Mouse (Mus musculus): ENCODE results near the gene Polr1d.

Polr1d gene

DNA sequence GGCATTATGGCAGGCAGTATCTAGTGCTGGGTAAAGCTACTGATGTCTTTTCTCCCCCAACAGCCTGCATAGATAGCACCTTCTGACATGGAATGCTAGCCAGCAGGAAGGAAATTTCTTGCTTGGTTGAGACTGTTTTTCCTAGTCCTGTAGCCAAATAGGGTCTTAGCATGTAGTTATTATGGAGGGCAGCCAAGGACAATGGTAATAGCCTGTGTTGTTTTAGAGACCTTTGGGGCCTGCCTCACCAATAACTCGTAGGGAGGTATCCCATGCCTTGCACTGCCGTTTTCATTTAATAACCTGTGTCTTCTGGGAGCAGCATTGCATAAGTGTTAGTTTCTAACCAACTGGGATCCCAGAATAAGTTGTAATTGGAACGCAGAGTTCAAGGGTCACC is 13.0 kb downstream of the Polr1d start:
- DNase-seq (ENCODE audit: low spot score): no peak

DNA sequence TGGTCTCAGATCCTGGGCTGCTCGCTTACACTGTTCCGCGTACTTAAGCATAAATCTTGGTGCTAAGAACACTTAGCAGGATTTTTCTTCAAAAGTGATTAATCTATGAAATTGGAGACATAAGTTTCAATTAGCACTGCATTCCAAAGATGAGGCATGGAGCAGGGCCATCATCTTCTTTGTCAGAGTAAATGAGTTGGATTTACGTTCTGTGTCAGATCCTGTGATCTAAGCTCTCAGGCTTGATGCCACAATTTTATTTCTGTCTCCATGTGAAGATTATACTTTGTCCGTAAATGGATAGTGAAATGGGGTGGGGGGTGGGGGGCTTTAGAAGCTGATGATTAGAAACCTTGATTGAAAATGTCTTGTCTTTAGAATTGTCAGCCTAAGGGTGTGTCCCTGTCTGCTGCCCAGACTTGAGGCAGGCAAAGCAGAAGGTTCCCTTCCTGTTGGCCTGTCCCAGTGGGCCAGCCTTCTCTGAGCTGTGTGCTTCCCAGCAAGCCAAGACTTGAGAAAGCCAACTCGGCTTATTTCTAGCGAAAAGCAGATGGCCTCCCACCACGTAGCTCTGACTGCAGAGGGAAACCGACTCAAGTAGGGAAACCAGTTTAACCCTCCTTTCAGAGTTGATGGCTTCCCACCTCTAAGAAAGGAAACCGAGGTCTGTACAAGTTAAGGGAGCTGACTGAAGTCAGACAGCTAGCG is 13.6 kb downstream of the Polr1d start:
- DNase-seq (ENCODE audit: low spot score): no peak

DNA sequence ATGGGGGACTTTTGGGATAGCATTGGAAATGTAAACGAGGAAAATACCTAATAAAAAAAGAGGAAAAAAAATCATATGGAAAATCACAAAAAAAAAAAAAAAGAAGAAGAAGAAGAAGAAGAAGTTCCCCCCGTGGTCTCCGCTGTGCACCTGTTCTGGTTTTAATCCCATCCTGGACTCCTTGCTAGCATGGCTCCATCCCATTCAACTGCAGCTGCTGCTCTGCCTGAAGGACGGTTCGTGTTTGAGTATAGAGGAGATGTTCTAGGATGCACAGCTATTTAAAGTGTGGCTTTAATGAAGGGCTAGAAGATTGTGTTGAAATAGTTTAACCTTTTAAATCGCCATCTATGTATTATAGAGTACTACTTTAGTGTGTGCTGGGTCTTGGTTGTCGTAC is 15.6 kb downstream of the Polr1d start:
- no peak for DNase-seq (ENCODE audit: low spot score)

DNA sequence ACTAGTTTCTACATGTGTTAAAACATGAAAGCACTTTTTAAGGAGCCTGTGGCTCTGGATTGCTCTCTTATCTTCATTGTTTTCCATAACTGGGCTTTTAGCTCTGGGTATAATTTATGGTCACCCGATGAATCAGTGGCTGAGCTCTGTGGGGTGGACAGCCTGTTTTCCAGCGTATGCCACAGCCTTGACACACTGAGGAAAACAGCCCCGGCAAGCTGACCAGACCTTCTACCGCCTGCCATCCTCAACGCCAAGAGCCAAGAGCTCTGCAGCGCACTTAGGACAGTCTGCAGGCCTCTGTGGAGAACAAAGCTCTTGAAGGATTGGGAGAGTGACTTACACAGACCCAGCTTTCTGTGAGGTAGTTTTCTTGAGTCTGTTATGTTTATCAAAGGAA is 17.4 kb downstream of the Polr1d start:
- DNase-seq (ENCODE audit: low spot score): no peak

DNA sequence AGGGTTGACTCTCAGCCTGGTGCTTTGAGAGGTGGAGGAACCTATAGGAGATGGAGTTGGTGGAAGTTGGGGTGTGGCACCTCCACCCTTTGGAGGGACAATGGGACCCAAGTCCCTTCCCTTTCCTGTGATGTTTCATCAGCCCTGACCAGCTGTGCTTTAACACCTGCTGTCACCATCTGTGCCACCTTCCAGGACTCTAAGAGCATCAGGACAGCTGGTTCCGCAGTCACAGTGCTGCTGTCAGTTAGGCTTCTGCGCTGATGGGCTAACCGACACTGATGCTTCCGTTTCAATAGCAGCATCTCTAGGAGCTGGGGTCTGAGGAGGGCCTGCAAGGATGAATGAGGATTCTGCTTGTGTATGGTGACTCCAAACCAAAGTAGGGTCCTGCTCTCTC is 19.7 kb downstream of the Polr1d start:
- DNase-seq (ENCODE audit: low spot score): no peak

DNA sequence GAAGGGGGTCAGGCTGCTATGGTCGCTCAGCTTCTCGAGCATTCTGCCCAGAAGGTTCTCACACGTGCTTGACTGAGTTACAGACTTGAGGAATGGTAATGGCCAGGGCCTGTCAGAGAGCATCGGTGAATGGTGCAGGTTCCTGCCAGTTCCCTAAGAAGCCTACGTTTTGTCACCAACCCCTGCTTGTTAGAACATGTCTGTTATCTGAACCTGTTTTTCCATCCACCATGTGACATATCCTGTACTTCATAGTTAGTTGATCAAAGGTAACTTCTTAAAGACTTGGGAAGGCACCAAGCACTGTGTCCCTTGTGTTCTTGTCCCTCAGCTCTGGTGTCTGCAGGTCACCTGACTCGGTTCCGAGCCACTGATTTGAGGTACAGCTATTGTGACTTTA is 21.8 kb downstream of the Polr1d start:
- peak; percentile 42 for DNase-seq (ENCODE audit: low spot score)

DNA sequence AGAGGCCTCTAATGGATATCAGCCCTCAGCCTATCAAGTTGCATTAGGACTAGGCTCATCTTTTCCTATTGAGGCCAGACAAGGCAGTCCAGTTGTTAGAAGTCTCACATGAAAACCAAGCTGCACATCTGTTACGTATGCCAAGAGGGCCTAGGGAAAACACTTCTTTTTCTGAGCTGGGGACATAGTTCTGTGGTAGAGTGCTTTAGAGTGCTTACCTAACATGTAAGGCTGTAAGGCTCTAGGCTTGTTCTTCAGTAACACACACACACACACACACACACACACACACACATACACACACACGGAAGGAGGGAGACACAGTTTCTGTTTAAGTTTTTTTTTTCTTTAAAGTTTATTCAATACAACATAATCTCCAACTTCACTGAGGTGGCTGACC is 23.3 kb downstream of the Polr1d start:
- no peak for DNase-seq (ENCODE audit: low spot score)

DNA sequence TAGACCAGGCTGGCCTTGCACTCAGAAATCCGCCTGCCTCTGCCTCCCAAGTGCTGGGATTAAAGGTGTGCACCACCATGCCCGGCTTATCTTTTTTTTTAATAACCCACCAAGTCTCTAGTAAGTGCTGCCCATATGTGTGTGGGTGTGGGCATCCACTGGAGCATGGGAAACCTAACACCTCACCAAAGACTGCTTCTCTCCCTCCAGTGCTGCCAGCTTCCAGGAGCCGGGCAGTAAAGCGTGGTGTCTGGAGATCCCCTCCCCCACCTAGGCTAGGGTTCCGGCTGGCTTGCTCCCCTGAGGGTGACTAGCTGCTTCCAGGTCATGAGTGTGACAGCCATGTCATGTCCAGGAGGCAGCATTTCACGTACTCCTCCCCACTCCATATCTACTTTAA is 25.4 kb downstream of the Polr1d start:
- no peak for DNase-seq (ENCODE audit: low spot score)

DNA sequence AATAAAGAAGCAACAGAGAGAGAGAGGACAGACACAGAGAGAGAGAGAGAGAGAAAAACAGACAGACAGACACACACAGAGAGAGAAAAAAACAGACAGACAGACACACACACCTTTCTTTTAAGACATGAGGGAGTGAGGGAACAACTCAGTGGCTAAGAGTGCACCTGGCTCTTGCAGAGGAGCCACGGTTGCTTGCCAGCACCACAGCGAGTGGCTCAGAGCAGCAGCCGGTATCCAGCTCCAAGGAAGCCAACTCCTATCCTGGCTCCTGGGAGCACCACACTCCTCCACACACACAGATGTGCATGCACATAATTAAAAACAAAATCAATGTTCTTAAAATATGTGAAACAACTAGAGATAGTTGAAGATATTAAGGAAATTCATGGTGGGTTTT is 30.4 kb downstream of the Polr1d start:
- DNase-seq (ENCODE audit: low spot score): no peak

DNA sequence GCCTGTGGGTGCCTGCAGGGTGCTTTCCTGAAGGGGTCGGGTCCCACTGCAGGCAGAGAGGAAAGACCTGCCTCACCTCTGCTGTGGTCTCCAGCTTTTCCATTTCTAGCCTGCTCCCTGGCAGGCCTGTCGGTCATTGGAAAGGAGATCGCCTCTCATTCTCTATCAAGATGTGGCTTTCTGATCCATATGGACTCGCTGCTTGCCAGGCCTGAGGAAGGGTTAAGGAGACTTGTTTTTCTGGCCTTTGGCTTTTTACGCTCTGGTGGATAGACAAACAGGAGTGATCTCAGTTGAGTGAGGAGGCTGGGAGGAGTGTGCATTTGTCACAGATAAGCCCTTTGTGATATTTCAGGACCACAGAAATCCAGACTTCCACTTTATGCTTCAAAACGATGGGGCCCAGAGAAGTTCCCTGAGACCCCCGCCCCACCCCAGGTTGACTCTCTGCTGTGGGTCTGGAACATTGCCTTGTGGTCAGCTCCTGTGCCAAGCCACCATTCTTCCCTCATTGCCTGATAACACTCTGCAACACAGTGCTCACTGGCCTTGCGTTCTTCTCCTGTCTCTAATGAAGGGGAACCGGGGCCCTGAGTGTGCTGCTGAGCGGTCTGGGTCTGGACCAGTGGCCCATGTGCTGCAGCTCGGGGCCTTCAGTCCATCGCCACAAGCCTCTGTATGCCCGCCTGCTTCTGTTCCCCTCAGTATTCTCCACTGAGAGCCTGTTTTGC is 32.2 kb downstream of the Polr1d start:
- DNase-seq (ENCODE audit: low spot score): no peak

DNA sequence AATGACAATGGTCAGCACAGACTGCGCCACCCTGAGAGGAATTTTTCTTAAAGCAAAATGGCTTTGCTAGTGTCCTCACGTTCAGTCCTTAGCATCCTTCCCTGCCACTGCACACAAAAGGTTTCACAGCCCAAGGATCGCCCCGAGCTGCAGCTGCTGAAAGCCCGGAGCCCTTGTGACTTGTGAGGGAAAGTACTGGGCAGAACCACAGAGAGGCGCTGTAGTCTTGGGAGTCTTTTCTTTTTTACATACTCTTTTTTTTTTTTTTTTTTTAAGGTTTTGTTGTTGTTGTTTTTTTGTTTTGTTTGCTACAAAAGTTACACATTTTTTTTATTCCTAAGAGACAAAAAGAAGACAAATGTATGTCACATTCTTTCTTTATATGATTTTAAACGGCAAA is 37.9 kb downstream of the Polr1d start:
- no peak for DNase-seq (ENCODE audit: low spot score)

DNA sequence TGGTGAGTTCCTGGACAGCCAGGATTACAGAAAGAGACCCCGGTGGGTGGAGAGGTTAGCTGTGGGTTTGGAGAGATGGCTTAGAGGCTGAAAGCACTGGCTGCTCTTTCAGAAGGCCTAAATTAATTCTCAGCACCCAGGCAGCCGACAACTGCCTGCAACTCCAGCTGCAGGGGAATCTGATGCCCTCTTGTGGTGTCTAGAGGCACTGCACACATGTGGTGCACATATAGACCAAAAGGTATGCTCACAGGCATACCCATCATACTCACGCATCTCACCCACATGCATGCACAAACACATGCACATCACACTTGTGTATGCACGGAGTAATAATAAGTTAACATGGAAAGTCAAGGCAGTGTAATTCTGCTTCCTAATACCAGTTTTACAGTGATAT is 38.8 kb downstream of the Polr1d start:
- no peak for DNase-seq (ENCODE audit: low spot score)

DNA sequence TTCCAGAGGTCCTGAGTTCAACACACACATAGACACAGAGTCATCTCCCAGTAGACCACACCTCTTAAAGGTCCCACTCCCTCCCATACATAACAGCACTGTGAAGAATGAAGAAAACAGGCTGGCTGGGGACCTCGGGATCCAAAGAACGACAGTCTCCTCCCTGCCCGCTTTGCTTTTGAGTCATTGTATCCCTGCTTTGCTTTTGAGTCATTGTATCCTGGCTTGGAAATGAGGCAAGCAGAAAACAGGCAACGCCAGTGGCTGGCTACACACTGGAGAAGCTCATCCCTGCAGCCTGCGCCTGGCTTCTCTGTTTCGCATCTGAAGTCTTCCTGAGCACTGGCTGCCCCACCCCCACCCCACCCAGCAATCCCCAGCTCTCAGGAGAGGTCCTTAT is 40.2 kb downstream of the Polr1d start:
- DNase-seq (ENCODE audit: low spot score): no peak

DNA sequence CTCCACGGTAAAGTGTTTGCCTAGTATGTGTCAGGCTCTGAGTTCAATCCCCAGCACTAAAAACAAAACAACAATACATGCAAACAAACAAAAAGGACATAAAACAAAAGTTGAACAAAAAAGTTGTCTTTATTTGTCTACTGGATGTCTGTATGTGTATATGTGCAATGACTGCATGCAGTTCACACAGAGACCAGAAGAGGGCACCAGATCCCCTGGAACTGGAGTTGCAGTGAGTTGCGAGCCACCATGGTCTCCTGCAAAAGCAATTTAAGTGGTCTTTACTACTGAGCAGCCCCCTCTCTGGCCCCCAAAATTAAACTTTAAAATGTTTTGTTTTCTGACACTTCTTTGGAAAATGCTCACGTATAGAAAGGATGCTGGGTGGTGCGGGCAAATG is 44.3 kb downstream of the Polr1d start:
- DNase-seq (ENCODE audit: low spot score): no peak

DNA sequence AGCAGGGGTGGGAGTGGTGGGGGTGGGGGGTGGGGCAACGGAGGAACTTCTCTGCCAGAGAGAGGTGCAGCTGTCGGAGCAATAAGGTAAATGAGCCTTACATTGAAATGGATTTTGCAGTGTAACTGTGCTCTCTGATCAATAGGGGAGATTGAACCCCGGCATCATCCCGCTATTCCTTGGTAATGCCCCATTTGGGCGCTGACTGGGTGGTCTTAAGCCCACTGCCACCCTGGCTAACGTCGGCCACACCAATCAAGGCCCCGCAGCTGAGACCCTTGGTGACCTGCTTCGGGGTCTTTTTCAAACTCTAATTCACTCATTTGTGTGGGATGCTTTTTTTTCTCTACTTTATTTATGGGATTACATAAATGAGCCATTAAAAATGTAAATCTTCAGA is 47.9 kb downstream of the Polr1d start:
- DNase-seq (ENCODE audit: low spot score): no peak

DNA sequence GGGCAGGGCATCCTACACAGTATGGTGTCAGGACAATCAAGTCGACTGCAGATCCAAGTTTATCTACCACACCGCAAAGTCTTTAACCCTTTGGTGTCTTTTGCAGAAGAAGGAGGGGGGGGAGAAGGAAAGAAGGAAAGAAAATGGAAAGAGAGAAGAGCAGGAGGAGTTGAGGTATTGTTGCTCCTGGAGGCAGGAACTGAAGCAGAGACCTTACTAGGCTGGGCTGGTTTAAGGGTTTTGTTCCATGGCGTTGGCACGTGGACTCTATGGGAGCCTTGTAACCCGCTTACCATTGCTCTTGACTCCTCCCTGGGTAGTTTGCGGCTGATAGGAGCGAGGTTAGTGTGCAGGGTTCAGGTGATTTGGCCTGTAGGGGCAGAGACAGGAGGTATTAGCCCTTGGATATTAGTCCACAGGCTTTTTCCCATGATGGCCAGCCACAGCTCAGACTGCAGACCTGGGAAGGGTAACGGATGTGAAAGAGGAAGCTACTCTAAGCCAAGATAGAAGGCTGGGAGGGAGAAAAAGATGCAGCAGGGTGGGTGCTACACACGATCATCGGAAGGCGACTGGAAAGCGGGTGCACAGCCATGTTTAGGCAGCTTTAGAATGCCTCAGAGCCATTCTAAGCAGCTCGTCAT is 48.8 kb downstream of the Polr1d start:
- DNase-seq (ENCODE audit: low spot score): no peak

DNA sequence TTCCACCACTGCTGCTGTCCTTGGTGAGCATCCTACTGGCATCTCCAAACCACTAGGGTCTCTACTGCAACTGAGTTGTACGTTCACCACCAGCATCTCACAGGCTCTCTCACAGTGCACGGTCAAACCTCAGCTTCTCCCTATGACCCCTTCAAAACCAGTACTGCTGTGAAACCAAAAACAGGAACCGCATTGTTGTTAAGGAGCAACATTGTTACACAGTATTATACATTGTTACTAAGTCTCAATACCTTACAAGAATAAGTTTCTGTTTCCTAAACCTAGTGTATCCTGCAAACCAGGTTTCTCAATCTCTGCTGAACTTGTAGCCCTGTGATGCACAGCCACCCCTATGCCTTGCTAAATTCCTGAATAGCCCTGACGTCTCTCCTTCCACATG is 51.0 kb downstream of the Polr1d start:
- no peak for DNase-seq (ENCODE audit: low spot score)

DNA sequence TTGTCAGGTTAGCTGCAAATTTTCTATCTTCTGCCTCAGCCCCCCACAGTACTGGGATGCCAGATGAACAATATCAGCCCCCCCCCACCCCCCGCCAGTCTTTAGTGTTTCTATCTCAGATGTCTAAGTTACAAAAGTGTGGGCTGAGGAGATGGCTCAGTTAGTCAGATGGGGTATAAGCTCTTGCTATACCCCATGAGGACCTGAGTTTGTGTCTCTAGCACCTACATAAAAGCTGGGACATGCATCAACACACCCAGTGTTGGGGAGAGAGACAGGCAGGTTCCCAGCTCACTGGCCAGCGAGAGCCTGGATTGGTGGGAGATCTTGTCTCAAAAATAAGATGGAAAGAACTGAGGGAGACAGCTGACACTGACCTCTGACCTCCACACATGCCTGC is 52.6 kb downstream of the Polr1d start:
- no peak for DNase-seq (ENCODE audit: low spot score)

DNA sequence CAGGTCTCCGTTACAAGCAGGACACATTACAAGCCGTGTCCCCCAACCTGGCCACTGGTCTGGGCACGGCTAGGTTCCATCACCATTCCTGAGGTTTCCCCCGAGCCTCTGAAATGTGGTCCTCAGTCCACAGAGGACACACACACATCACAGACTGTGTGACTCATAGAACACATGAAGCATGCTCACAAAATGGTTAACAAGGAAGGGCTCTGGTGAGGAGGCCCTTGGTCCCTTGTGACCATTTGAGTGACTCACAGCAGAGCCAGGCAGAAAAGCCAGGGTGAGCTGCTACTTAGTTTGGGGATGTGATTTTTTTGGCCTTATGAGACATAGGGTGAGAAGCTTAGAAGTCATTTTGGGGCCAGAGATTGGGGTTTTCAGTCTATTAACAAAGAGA is 55.1 kb downstream of the Polr1d start:
- no peak for DNase-seq (ENCODE audit: low spot score)

DNA sequence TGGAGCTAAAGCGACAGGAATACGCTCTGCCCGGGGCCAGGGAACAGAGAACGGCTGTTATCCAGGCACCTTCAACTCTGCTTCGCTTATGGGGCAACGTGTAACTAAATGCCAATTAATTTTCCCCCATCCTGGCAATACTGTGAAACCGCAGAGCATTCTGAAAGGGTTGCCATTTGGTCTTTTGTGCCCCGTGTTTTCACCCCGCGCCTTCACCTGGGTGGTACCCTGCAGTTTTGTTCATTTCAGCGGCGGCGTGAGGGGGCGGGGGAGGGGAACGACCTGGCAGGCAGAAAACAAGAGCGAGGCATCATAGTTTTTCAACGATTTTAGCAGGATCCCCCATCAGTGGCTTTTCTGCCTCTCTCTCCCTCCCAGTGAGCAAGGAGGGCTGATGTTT is 56.8 kb downstream of the Polr1d start:
- no peak for DNase-seq (ENCODE audit: low spot score)

DNA sequence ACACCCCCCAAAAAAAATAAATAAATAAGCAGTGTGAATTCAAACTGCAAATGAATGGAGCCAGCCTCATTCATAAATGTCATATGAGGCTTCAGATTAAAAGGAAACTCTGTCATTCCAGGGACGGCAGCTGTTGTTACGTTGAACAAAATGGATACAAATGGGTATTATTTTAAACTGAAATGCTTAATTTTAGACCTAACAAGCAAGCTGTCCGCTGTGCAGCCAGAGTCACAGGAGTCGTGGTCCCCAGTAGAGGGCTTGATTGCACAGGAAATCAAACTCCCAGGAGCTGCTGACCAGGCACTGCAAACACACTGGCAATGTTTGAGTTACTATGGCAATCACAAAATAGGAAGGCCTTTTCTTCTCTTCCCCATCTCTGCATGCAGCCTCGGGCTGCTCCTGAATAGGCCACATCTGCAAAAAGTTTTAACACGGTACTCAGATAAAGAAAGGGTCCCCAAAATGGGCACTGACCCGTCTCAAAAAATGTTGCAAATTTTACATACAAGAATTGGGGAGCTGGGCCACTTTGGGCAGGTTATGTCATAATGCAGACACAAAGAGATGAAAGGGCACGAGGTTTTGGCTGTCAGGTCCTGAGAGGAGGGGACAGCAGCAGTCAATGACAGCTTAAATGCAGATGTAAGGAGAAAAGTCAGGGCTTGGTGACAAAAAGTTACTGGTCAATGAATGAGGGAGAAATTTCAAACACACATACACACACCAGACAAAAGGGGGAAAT is 57.7 kb downstream of the Polr1d start:
- DNase-seq (ENCODE audit: low spot score): no peak

DNA sequence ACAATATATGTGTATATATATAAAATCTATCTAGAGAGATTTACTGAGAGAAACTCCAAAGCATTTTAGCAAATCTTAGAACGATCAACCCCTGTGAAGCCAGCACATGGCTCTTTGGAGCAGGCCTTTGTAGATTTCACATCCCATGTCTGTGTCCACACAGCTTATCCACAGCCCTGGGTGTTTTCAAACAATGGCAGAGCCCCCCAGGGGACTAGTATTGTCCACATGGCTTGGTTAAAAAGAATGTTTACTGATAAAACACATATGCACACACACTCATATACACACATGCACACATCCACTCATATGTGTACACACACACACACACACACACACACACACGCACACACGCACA is 58.2 kb downstream of the Polr1d start:
- DNase-seq (ENCODE audit: low spot score): no peak

DNA sequence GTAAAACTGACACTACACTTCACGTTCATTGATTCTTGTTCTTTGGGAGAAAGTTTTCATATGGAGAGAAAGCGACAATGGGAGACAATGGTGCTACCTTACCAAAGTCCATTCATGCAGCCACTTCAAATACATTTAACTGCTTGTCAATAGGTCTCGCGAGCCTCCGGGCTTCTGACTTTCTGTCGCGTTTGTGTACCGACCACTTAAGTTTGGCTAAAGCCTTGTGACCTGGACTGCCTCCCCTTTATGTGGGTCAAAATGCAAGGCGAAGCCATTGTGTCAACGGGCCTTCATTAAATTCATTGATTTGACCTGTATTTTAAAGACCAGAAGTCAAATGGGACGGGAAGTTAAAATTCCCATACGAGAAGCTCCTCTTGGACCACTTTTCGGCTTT is 59.1 kb downstream of the Polr1d start:
- no peak for DNase-seq (ENCODE audit: low spot score)
